Mouse (Mus musculus): ENCODE measurements around the gene Nkx2-3.

- no peak for TF ChIP-seq POLR2A (IDR thresholded peaks at IDR 0.05; ENCODE audit: control insufficient read depth, extremely low read depth, insufficient read depth, low read length, poor library complexity)
- TF ChIP-seq CTCF (IDR thresholded peaks at IDR 0.05; ENCODE audit: borderline replicate concordance, control insufficient read depth, extremely low read depth, insufficient read depth, low read length, poor library complexity), result no peak
These were observed 10.7 kb upstream of the Nkx2-3 start for GRCm38 (mm10) chr19:43601440-43601839.

Measured in thymus, adult 2 months (tissue).